Mouse (Mus musculus) limb, embryonic 11.5 days (tissue): ENCODE measurements around the gene Pla2g2d. TPM values are rescaled to one million over a fixed set of nuclear protein-coding genes. Genes with fewer than 3 reads are reported as not detected.

Experiments
- ATAC-seq: fragments of 200-750 bp; cut with Nextera tagmentation; 2 replicates; pipeline ENCODE4 v1.8.0; 2017; ENCODE audit warnings: low read depth; ENCODE audit not compliant: insufficient number of reproducible peaks, low FRiP score, low TSS enrichment
- DNase-seq: peaks from one replicate; pipeline ENCODE4 v3.0.0-alpha.2; 2015; ENCODE audit warnings: low spot score
- H3K27ac ChIP-seq: fragments of 300-500 bp; sonication (generic); replicated peaks from 2 replicates; pipeline ENCODE4 v1.5.1; 2014; ENCODE audit warnings: low read depth, mild to moderate bottlenecking, low read length
- H3K27me3 ChIP-seq: fragments of 300-500 bp; sonication (generic); 2 replicates; pipeline ENCODE4 v1.6.1; 2014; ENCODE audit warnings: mild to moderate bottlenecking, low read length, mixed read lengths; ENCODE audit not compliant: control insufficient read depth, insufficient read depth
- H3K36me3 ChIP-seq: fragments of 300-500 bp; sonication (generic); 2 replicates; pipeline ENCODE4 v1.6.1; 2014; ENCODE audit warnings: mild to moderate bottlenecking, low read length, moderate library complexity, mixed read lengths; ENCODE audit not compliant: control insufficient read depth, insufficient read depth
- H3K4me1 ChIP-seq: fragments of 300-500 bp; sonication (generic); 2 replicates; pipeline ENCODE4 v1.6.1; 2014; ENCODE audit warnings: low read length, mixed read lengths; ENCODE audit not compliant: control insufficient read depth, insufficient read depth
- H3K4me2 ChIP-seq: fragments of 300-500 bp; sonication (generic); 2 replicates; pipeline ENCODE4 v1.6.1; 2014; ENCODE audit warnings: low read depth, mild to moderate bottlenecking, moderate library complexity; ENCODE audit not compliant: severe bottlenecking
- H3K4me3 ChIP-seq: fragments of 300-500 bp; sonication (generic); 2 replicates; pipeline ENCODE4 v1.5.1; 2014; ENCODE audit warnings: low read depth, low read length
- H3K9ac ChIP-seq: fragments of 300-500 bp; sonication (generic); 2 replicates; pipeline ENCODE4 v1.6.1; 2014; ENCODE audit warnings: mild to moderate bottlenecking, low read length
- H3K9me3 ChIP-seq: fragments of 300-500 bp; sonication (generic); 2 replicates; pipeline ENCODE4 v1.6.1; 2016; ENCODE audit warnings: low read length; ENCODE audit not compliant: control insufficient read depth
- WGBS: fragments of 180-500 bp; shearing (Covaris S2); extraction: QIAGEN DNeasy Blood & Tissue Kit; methylation state at CpG from one replicate; pipeline ENCODE4 v1.1.7; 2014; 5-methylcytosine and 5-hydroxymethylcytosine counted together
- polyA plus RNA-seq: library from polyadenylated mRNA; unstranded; fragments of >200 nt; fragmentation: Nextera tagmentation; extraction: Ambion mirVana; gene quantifications from 2 replicates; pipeline ENCODE4 v1.2.1, GENCODE M21; 2014

The Pla2g2d gene
- polyA plus RNA-seq, 1 experiment from 2014 or later = not detected

- no peak for ATAC-seq
- no peaks in the 10 kb centered on the region for H3K36me3 ChIP-seq
- 91% methylated on average over 9 of the region's 9 CpGs for WGBS
- H3K9ac ChIP-seq = no peak overlapping the region
- no peaks in the 10 kb centered on the region for H3K9me3 ChIP-seq
- H3K27me3 ChIP-seq = no peaks in the 10 kb centered on the region
- no peak overlapping the region for H3K4me2 ChIP-seq
- 0 out of 2 replicates have a peak, but pooled peaks cover 3% of the 10 kb centered on the region for H3K4me1 ChIP-seq
- no peak overlapping the region for H3K4me3 ChIP-seq
- no peak overlapping the region for H3K27ac ChIP-seq
- no peak for DNase-seq
These were observed 28.7 kb upstream of the Pla2g2d start for GRCm38 (mm10) chr4:138746866-138747265.

DNA sequence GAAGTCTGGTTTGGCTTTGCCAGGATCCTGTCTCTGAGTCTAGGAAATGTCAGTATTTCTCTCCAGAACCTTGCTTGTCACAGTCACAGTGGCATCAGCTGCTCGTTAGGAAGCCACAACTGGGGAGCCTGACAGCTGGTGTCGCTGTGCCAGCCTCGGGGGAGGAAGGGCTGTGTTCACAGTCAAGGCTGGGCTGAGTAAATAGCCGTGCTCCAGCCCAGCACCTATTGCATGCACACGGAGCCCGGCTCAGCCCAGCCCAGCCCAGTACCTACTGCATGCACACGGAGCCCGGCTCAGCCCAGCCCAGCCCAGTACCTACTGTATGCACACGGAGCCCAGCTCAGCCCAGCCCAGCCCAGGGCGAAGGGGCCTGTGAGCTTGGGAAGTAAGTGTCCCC lies 27.7 kb upstream of the Pla2g2d start:
- ATAC-seq (no peak), DNase-seq (no peak)
- H3K4me2 ChIP-seq = no peak overlapping the region
- no peak overlapping the region for H3K27ac ChIP-seq
- peaks cover 3% of the 10 kb centered on the region; the same call in 1 of the 2 replicates for H3K9me3 ChIP-seq
- no peak overlapping the region for H3K4me3 ChIP-seq
- no peaks in the 10 kb centered on the region for H3K27me3 ChIP-seq
- 0 out of 2 replicates have a peak, but pooled peaks cover 3% of the 10 kb centered on the region for H3K4me1 ChIP-seq
- 74% methylated on average over 10 of the region's 10 CpGs for WGBS
- no peak overlapping the region for H3K9ac ChIP-seq
- H3K36me3 ChIP-seq = no peaks in the 10 kb centered on the region

DNA sequence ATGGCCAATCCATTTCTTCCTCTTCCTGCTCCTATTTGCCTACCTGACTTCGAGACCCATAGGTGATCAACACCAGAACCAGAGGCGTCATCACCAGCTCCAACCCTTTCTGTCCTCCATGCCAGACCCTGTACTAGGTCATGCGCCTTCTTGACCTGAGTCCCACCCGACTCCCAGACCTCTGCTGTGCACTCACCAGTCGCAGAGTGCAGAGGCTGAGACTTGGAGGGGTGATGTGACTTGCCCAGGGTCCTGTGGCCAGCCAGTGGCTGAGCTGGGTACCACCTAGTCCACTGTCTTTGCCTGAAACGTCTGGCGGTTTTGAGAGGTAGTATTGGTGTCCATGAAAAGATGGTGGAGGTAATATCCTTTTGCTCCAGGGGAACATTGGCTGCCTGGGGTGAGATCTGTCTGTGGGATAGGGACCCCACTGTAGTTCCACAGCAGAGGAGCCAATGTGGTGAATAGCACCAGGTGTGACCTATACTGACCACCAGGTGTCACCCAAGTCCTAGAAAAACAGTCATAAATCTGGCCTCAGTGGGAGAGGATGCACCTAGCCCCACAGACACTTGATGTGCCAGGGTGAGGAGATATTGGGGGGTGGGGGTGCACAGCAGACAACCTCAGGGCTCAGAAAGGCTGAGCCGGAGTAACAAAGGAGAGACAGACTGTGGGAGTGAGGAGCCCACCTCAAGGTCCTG lies 27.0 kb upstream of the Pla2g2d start:
- H3K36me3 ChIP-seq = no peaks in the 10 kb centered on the region
- no peaks in the 10 kb centered on the region for H3K27me3 ChIP-seq
- DNase-seq = peak; percentile 51
- ATAC-seq = no peak
- 0 out of 2 replicates have a peak, but pooled peaks cover 3% of the 10 kb centered on the region for H3K4me1 ChIP-seq
- no peak overlapping the region for H3K4me3 ChIP-seq
- H3K9me3 ChIP-seq = peaks cover 3% of the 10 kb centered on the region; the same call in 1 of the 2 replicates
- H3K4me2 ChIP-seq = no peak overlapping the region
- no peak overlapping the region for H3K9ac ChIP-seq
- WGBS = 53% methylated on average over 8 of the region's 8 CpGs
- H3K27ac ChIP-seq = no peak overlapping the region

DNA sequence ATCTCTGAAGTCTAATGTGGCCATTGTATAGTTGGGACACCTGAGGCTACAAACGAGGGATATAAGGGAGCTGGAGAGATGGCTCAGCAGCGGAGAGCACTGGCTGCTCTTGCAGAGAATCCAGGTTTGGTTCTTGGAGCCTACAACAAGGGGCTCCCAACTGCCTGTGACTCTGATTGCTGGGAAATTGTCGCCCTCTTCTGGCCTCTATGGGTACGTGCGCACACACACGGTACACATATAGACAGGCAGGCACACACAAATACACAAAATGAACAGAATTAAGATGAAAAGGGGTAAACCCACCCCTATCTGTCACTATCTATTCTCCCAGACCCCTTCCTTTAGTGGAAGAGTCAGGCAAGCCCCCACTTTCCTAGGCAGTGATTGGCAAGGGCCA lies 22.9 kb upstream of the Pla2g2d start:
- H3K9ac ChIP-seq = no peak overlapping the region
- H3K36me3 ChIP-seq = no peaks in the 10 kb centered on the region
- ATAC-seq = no peak
- 87% methylated on average over 6 of the region's 6 CpGs for WGBS
- peaks cover 7% of the 10 kb centered on the region for H3K4me1 ChIP-seq
- no peak for DNase-seq
- no peak overlapping the region for H3K4me3 ChIP-seq
- H3K4me2 ChIP-seq = no peak overlapping the region
- H3K27me3 ChIP-seq = no peaks in the 10 kb centered on the region
- H3K27ac ChIP-seq = no peak overlapping the region
- peaks cover 3% of the 10 kb centered on the region; the same call in 1 of the 2 replicates for H3K9me3 ChIP-seq

GRCm38 (mm10) chr4:138753608-138754007 lies 21.9 kb upstream of the Pla2g2d start:
- H3K4me2 ChIP-seq = no peak overlapping the region
- H3K9me3 ChIP-seq = peaks cover 3% of the 10 kb centered on the region; the same call in 1 of the 2 replicates
- no peak overlapping the region for H3K27ac ChIP-seq
- WGBS = 86% methylated on average over 3 of the region's 3 CpGs
- no peak overlapping the region for H3K9ac ChIP-seq
- H3K36me3 ChIP-seq = no peaks in the 10 kb centered on the region
- ATAC-seq = no peak
- no peaks in the 10 kb centered on the region for H3K27me3 ChIP-seq
- H3K4me3 ChIP-seq = no peak overlapping the region
- no peak for DNase-seq
- peaks cover 7% of the 10 kb centered on the region for H3K4me1 ChIP-seq

- Histone ChIP-seq H3K27ac (no peak overlapping the region), H3K4me3 (no peak overlapping the region), H3K9me3 (peaks cover 3% of the 10 kb centered on the region; the same call in 1 of the 2 replicates), H3K9ac (no peak overlapping the region), H3K4me2 (no peak overlapping the region), H3K36me3 (no peaks in the 10 kb centered on the region), H3K4me1 (peaks cover 7% of the 10 kb centered on the region), H3K27me3 (no peaks in the 10 kb centered on the region)
- DNase-seq (no peak), ATAC-seq (no peak)
- WGBS = 81% methylated on average over 9 of the region's 9 CpGs
These were observed 21.1 kb upstream of the Pla2g2d start for GRCm38 (mm10) chr4:138754432-138754831.

DNA sequence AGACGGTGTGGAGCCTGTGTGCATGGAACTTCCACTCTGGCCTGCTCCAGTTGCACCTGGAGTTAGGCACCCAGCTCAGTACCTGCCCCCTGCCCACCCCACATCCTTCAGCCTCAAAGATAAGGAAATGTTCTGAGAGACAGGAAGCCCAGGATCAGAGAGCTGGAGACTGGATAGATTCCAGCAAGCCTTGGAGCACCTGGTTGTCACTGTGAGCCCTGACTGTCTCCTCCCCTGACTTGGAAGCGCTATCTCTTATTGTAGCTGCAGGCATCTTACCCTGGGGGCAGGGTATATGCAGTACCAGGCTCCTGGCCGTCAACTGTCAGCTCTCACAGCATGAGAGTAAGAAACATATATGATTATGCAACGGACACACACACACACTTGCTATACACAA lies 20.1 kb upstream of the Pla2g2d start:
- H3K4me1 ChIP-seq = peaks cover 7% of the 10 kb centered on the region
- 75% methylated on average over 4 of the region's 4 CpGs for WGBS
- H3K36me3 ChIP-seq = no peaks in the 10 kb centered on the region
- H3K4me3 ChIP-seq = no peak overlapping the region
- ATAC-seq = no peak
- no peak for DNase-seq
- no peak overlapping the region for H3K27ac ChIP-seq
- peaks cover 3% of the 10 kb centered on the region; the same call in 1 of the 2 replicates for H3K9me3 ChIP-seq
- H3K27me3 ChIP-seq = no peaks in the 10 kb centered on the region
- H3K9ac ChIP-seq = no peak overlapping the region
- no peak overlapping the region for H3K4me2 ChIP-seq

DNA sequence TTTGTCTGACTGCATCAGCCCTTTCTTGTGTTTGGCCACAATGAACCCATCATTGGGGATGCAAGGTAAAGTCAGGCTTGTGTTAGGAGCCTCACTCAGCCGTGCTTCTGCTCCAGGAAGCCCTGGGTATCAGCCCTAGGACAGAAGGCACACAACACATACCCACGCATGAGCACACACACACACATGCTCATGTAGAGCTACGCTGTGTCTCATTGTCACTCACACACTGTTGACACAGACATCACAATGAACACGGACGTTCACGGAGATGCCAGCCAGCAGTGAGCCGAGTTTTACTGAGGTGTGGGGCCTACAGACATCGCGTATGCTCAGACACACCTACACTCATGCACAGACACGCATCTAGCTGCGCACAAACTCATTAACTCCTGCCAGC lies 19.6 kb upstream of the Pla2g2d start:
- peaks cover 3% of the 10 kb centered on the region; the same call in 1 of the 2 replicates for H3K9me3 ChIP-seq
- H3K9ac ChIP-seq = no peak overlapping the region
- H3K4me1 ChIP-seq = peaks cover 7% of the 10 kb centered on the region
- H3K36me3 ChIP-seq = no peaks in the 10 kb centered on the region
- H3K4me3 ChIP-seq = no peak overlapping the region
- H3K27ac ChIP-seq = no peak overlapping the region
- no peak overlapping the region for H3K4me2 ChIP-seq
- 74% methylated on average over 11 of the region's 11 CpGs for WGBS
- DNase-seq = no peak
- ATAC-seq = no peak
- H3K27me3 ChIP-seq = no peaks in the 10 kb centered on the region
